Mouse (Mus musculus) hindbrain, embryonic 14.5 days (tissue): Measurements from ENCODE around the gene Gm21738. TPM values are rescaled to one million over a fixed set of nuclear protein-coding genes. Genes with fewer than 3 reads are reported as not detected.
"Not testable (repeated sequence)": the region's sequence is repeated elsewhere in the genome, so short reads cannot be mapped to it uniquely, and the experiment has no call there.

Experiments
- ATAC-seq: fragments of 200-750 bp; cut with Nextera tagmentation; 2 replicates; pipeline ENCODE4 v1.8.0; 2017; ENCODE audit warnings: moderate number of reproducible peaks, mild to moderate bottlenecking, moderate TSS enrichment, moderate library complexity; ENCODE audit not compliant: low FRiP score
- DNase-seq: peaks from one replicate; pipeline ENCODE4 v3.0.0-alpha.2; 2015; ENCODE audit warnings: low spot score
- H3K27ac ChIP-seq: fragments of 300-500 bp; sonication (generic); 2 replicates; pipeline ENCODE4 v1.5.1; 2014; ENCODE audit warnings: mild to moderate bottlenecking, moderate library complexity
- H3K27me3 ChIP-seq: fragments of 300-500 bp; sonication (generic); 2 replicates; pipeline ENCODE4 v1.6.1; 2014; ENCODE audit warnings: mild to moderate bottlenecking, low read length, mixed read lengths; ENCODE audit not compliant: control insufficient read depth, insufficient read depth
- H3K36me3 ChIP-seq: fragments of 300-500 bp; sonication (generic); replicated peaks from 2 replicates; pipeline ENCODE4 v1.6.1; 2014; ENCODE audit not compliant: control insufficient read depth, insufficient read depth
- H3K4me1 ChIP-seq: fragments of 300-500 bp; sonication (generic); replicated peaks from 2 replicates; pipeline ENCODE4 v1.6.1; 2014; ENCODE audit warnings: antibody characterized with exemption, low read length, mixed read lengths; ENCODE audit not compliant: control insufficient read depth, insufficient read depth
- H3K4me2 ChIP-seq: fragments of 300-500 bp; sonication (generic); replicated peaks from 2 replicates; pipeline ENCODE4 v1.6.1; 2014; ENCODE audit warnings: mild to moderate bottlenecking, moderate library complexity
- H3K4me3 ChIP-seq: fragments of 300-500 bp; sonication (generic); replicated peaks from 2 replicates; pipeline ENCODE4 v1.5.1; 2014; ENCODE audit warnings: mild to moderate bottlenecking, low read length
- H3K9ac ChIP-seq: fragments of 300-500 bp; sonication (generic); 2 replicates; pipeline ENCODE4 v1.6.1; 2014
- H3K9me3 ChIP-seq: fragments of 300-500 bp; sonication (generic); 2 replicates; pipeline ENCODE4 v1.6.1; 2016; ENCODE audit warnings: low read length; ENCODE audit not compliant: control insufficient read depth
- WGBS: fragments of 180-500 bp; shearing (Covaris S2); extraction: QIAGEN DNeasy Blood & Tissue Kit; methylation state at CpG from one replicate; pipeline ENCODE4 v1.1.7; 2014; 5-methylcytosine and 5-hydroxymethylcytosine counted together
- polyA plus RNA-seq: library from polyadenylated mRNA; unstranded; fragments of >200 nt; fragmentation: Nextera tagmentation; extraction: Ambion mirVana; gene quantifications from 2 replicates; pipeline ENCODE4 v1.2.1, GENCODE M21; 2014

The Gm21738 gene
- 0.41 TPM in 1 of 2 replicates, not detected in the other for polyA plus RNA-seq

DNA sequence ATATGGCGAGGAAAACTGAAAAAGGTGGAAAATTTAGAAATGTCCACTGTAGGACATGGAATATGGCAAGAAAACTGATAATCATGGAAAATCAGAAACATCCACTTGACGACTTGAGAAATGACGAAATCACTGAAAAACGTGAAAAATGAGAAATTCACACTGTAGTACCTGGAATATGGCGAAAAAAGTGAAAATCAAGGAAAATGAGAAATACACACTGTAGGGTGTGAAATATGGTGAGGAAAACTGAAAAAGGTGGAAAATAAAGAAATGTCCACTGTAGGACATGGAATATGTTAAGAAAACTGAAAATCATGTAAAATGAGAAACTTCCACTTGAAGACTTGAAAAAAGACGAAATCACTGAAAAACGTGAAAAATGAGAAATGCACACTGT is at the start of gene Gm21738:
TSS of gene Gm21738 (minus strand) at position 101 of the 400 bp plus-strand sequence.
- WGBS: 78% methylated on average over 7 of the region's 7 CpGs
- H3K27ac ChIP-seq, DNase-seq, ATAC-seq, H3K27me3 ChIP-seq, H3K4me3 ChIP-seq, H3K9me3 ChIP-seq, H3K4me1 ChIP-seq, H3K36me3 ChIP-seq, H3K4me2 ChIP-seq, H3K9ac ChIP-seq: not testable (repeated sequence)

DNA sequence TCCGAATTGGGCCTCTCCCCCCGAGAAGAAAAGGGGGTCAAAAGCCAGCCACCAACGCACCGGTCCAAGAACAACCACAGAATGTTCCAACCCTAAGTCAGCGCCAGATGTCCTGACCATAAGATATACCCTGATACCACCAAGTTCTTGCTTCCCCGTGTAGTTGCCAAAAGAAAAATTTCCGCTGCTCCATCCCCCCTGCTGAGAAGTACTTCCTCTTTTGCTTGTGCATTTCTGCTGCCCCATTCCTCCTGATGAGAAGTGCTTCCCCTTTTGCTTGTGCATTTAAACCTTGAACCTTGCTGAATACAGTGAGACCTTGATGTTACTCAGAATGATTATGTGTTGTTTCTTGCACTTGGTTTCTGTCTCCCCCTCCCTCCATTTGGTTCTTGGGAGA is 35.0 kb downstream of the Gm21738 start:
- H3K9me3 ChIP-seq: peaks cover 46% of the 10 kb centered on the region
- DNase-seq, H3K36me3 ChIP-seq, H3K4me3 ChIP-seq, H3K4me1 ChIP-seq, ATAC-seq, H3K9ac ChIP-seq, H3K27ac ChIP-seq, H3K27me3 ChIP-seq, H3K4me2 ChIP-seq: not testable (repeated sequence)
- WGBS: 84% methylated on average over 7 of the region's 7 CpGs

Other genes with a start within 250 kb of the Gm21738 start
- gene Gm2244, start 131.0 kb upstream of the Gm21738 start, polyA plus RNA-seq: 0.44 and 0.64 TPM in 2 replicates
- 6.5 and 7.1 TPM in 2 replicates for gene Gm2237, start 166.2 kb upstream of the Gm21738 start, polyA plus RNA-seq
- gene Gm5458, start 183.7 kb upstream of the Gm21738 start, polyA plus RNA-seq: not detected in 2 replicates